Mouse (Mus musculus) brain, embryonic 14.5 days (tissue): ENCODE results near the gene Adh6a.

Source experiments
- CTCF ChIP-seq: fragments of 200-500 bp; IDR thresholded peaks from 2 replicates; pipeline ENCODE4 v1.5.1; 2012; ENCODE audit warnings: inconsistent platforms, mild to moderate bottlenecking, moderate library complexity, borderline replicate concordance; ENCODE audit not compliant: insufficient read depth, insufficient read length; ENCODE audit errors: extremely low read depth
- POLR2A ChIP-seq: fragments of 200-500 bp; IDR thresholded peaks from 2 replicates; pipeline ENCODE4 v1.6.1; 2012; ENCODE audit warnings: mild to moderate bottlenecking, inconsistent platforms, borderline replicate concordance; ENCODE audit not compliant: poor library complexity, insufficient read depth, insufficient read length, severe bottlenecking; ENCODE audit errors: extremely low read depth

DNA sequence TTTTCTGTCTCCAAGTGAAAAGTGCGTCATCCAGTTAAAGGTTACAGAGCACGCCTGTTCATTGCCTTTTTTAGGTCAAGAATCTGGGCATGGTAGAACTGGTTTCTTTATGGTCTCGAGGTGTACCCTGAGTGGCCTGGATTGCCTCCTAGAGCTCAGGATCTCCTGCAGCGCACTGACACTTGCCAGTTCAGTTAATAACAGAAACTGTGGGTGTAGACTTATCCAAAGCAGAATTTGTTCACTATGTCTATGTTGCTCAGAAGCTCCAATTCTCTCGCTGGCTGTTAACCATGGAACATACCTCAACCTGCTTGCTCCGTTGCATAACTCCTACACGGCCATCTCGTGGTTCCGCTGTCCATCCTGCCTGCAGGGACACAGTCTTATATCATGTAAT lies 13.0 kb upstream of the Adh6a start:
- TF ChIP-seq CTCF (no peak), POLR2A (no peak)
